Comparison of ENCODE assay signal across 9 mouse cellular contexts in the genomic region with DNA sequence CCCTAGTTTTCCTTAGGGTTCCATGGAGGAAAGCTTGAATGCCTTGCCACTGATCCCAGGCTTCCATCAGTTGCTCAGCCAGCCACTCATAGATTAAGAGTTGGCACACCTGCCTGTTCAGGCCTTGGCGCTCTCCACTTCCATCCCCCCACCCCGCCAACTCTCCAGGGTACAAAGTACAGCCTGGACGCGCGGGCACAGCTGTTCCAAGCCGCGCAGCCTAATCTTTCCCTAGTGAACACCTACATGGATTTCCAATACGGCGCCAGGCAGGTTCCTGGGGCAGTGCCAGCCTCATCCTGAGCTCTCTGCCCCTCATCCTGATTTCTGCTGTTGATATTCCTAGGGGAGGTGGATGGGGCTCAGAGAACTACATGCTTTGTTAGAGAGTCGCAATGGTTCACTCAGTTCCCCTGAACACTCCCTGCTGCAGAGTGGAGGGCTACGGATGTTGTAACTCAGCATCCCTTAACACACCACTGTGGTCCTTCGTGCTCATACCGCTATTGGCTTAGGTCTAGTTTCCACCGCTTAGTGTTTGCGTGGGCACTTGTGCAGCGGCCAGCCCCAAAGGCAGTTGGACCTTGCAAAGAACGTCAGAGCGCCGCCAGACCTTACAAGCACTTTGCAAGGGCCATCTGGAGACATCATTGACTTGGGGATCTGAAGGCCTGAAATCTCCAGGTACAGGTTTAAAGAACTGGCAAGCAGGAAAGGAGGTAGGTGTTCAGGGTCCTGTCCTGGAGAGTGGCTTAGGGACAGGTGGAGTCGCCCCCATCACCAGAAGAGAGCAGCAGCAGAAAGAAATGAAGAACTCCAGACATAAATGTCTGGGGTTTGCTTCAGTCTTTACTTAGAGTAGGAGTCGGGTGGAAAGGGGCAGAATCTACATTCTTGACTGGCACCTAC. TPM values are rescaled to one million over a fixed set of nuclear protein-coding genes. Genes with fewer than 3 reads are reported as not detected.
DNase-seq lines count a peak whose midpoint lies in the region; ATAC-seq lines count a peak whose summit lies in the region.
"Had no signal": no experiment of that assay in that cellular context is flagged by ENCODE, and none has a peak within 500 bp of the region (broad histone marks: within the 10 kb centered on the region; RNA-seq: fewer than 3 reads in every experiment).

TSS of gene Sstr1 (plus strand) at position 610 of the 909 bp plus-strand sequence.

- H3K27ac ChIP-seq in forebrain, embryonic 11.5 days (ENCODE audit: low read depth, low read length) = no peak within 1 kb of the TSS
- H3K27ac ChIP-seq in midbrain, embryonic 10.5 days (replicated peaks) = no peak within 1 kb of the TSS
- H3K27ac ChIP-seq: macrophage had no signal

- no peaks in the 10 kb centered on the region for H3K9me3 ChIP-seq in forebrain, embryonic 11.5 days (ENCODE audit: control insufficient read depth, low read length)
- H3K9me3 ChIP-seq in midbrain, embryonic 10.5 days (replicated peaks) = no peaks in the 10 kb centered on the region

- peak within 1 kb of the TSS; percentile 40 for H3K4me3 ChIP-seq in forebrain, embryonic 11.5 days (ENCODE audit: low read depth, low read length)
- peak within 1 kb of the TSS; percentile 59 for H3K4me3 ChIP-seq in midbrain, embryonic 10.5 days

- no peaks in the 10 kb centered on the region for H3K36me3 ChIP-seq in forebrain, embryonic 11.5 days (ENCODE audit: control insufficient read depth, insufficient read depth, low read length)
- H3K36me3 ChIP-seq in midbrain, embryonic 10.5 days = no peaks in the 10 kb centered on the region

- H3K27me3 ChIP-seq in forebrain, embryonic 11.5 days (ENCODE audit: control insufficient read depth, insufficient read depth, low read length) = peaks cover 42% of the 10 kb centered on the region
- H3K27me3 ChIP-seq in midbrain, embryonic 10.5 days (ENCODE audit: low read depth, poor library complexity, severe bottlenecking) = peaks cover 77% of the 10 kb centered on the region

- peak; percentile 25 for DNase-seq in kidney, adult 18-20 months
- DNase-seq in kidney, adult 11 months = no peak
- DNase-seq in forebrain, embryonic 11.5 days (ENCODE audit: low spot score) = peak; percentile 52
- peak; percentile 17 for DNase-seq in kidney, postnatal 10 days
- peak; percentile 15 for DNase-seq in midbrain, embryonic 10.5 days (ENCODE audit: low spot score)
- no peak for DNase-seq in adrenal gland, adult 18-20 months (ENCODE audit: low spot score in 2 of 2)
- no peak for DNase-seq in thymus, postnatal 4 days
- no peak for DNase-seq in gastrocnemius, adult 18-20 months (ENCODE audit: low spot score)

- H3K4me1 ChIP-seq in forebrain, embryonic 11.5 days (replicated peaks; ENCODE audit: control insufficient read depth, insufficient read depth, low read length) = peaks cover 20% of the 10 kb centered on the region
- peaks cover 35% of the 10 kb centered on the region for H3K4me1 ChIP-seq in midbrain, embryonic 10.5 days

- no peak for ATAC-seq in forebrain, embryonic 11.5 days (replicated peaks; ENCODE audit: low FRiP score)

- peak within 1 kb of the TSS; percentile 80 for H3K4me2 ChIP-seq in forebrain, embryonic 11.5 days (ENCODE audit: low read depth, low read length, severe bottlenecking)

- 0 out of 2 replicates have a peak within 1 kb of the TSS, but pooled peaks have one; percentile 23 for H3K9ac ChIP-seq in forebrain, embryonic 11.5 days (ENCODE audit: low read length)

- WGBS in forebrain, embryonic 11.5 days = 11% methylated on average over 21 of the region's 21 CpGs
- 11% methylated on average over 21 of the region's 21 CpGs for WGBS in midbrain, embryonic 10.5 days

RNA-seq across cellular contexts. Expression of gene Sstr1, which starts in this region (rescaled TPM):
- polyA plus RNA-seq in forebrain, embryonic 11.5 days (2014; fragmentation: Nextera tagmentation; extraction: Ambion mirVana) = not detected in 2 replicates
- 0.11 and 0.51 TPM in 2 replicates for polyA plus RNA-seq in midbrain, embryonic 10.5 days (2016; fragmentation: Nextera tagmentation; extraction: Ambion mirVana)
- total RNA-seq in adrenal gland, adult 18-20 months (2021) = under 1 TPM in 1 of 2 experiments, not detected in 1; 0.13 TPM
- not detected for total RNA-seq in gastrocnemius, adult 18-20 months (2021)
- polyA plus RNA-seq: macrophage had no signal

Comparison
In these comparisons a context has a peak if more than half of its experiments do, and no peak if none do; other contexts are left out.
1. DNase-seq: peak in kidney, adult 18-20 months (single experiment) and kidney, postnatal 10 days (single experiment); none in kidney, adult 11 months (single experiment), adrenal gland, adult 18-20 months (0 of 2), thymus, postnatal 4 days (single experiment) and gastrocnemius, adult 18-20 months (single experiment).
2. Peak in DNase-seq, H3K4me3 ChIP-seq, H3K9ac ChIP-seq and H3K4me2 ChIP-seq in forebrain, embryonic 11.5 days; RNA of the gene not detected or under 1 TPM.
3. Peak in DNase-seq and H3K4me3 ChIP-seq in midbrain, embryonic 10.5 days; RNA of the gene not detected or under 1 TPM.